Mouse (Mus musculus) limb, embryonic 15.5 days (tissue): ENCODE data around the gene Apoa2. TPM values are rescaled to one million over a fixed set of nuclear protein-coding genes. Genes with fewer than 3 reads are reported as not detected.

Source experiments
- ATAC-seq: fragments of 200-750 bp; cut with Nextera tagmentation; 2 replicates; pipeline ENCODE4 v1.8.0; 2017; ENCODE audit warnings: low read depth, moderate TSS enrichment; ENCODE audit not compliant: insufficient number of reproducible peaks, low FRiP score, low TSS enrichment
- H3K27ac ChIP-seq: fragments of 300-500 bp; sonication (generic); 2 replicates; pipeline ENCODE4 v1.5.1; 2015; ENCODE audit warnings: moderate library complexity, mild to moderate bottlenecking, inconsistent platforms
- H3K27me3 ChIP-seq: fragments of 300-500 bp; sonication (generic); 2 replicates; pipeline ENCODE4 v1.6.1; 2015; ENCODE audit warnings: inconsistent platforms
- H3K36me3 ChIP-seq: fragments of 300-500 bp; sonication (generic); 2 replicates; pipeline ENCODE4 v1.6.1; 2015; ENCODE audit warnings: inconsistent platforms
- H3K4me1 ChIP-seq: fragments of 300-500 bp; sonication (generic); 2 replicates; pipeline ENCODE4 v1.6.1; 2015; ENCODE audit warnings: inconsistent platforms
- H3K4me2 ChIP-seq: fragments of 300-500 bp; sonication (generic); 2 replicates; pipeline ENCODE4 v1.6.1; 2015; ENCODE audit warnings: mild to moderate bottlenecking, inconsistent platforms
- H3K4me3 ChIP-seq: fragments of 300-500 bp; sonication (generic); 2 replicates; pipeline ENCODE4 v1.5.1; 2015; ENCODE audit warnings: mild to moderate bottlenecking, inconsistent platforms
- H3K9ac ChIP-seq: fragments of 300-500 bp; sonication (generic); 2 replicates; pipeline ENCODE4 v1.6.1; 2015; ENCODE audit warnings: inconsistent platforms
- H3K9me3 ChIP-seq: fragments of 300-500 bp; sonication (generic); 2 replicates; pipeline ENCODE4 v1.6.1; 2016; ENCODE audit warnings: inconsistent platforms
- WGBS: fragments of 180-500 bp; shearing (Covaris S2); methylation state at CpG from one replicate; pipeline ENCODE4 v1.1.7; 2015; 5-methylcytosine and 5-hydroxymethylcytosine counted together
- polyA plus RNA-seq: library from polyadenylated mRNA; unstranded; fragments of >200 nt; fragmentation: Nextera tagmentation; extraction: Ambion mirVana; gene quantifications from 2 replicates; pipeline ENCODE4 v1.2.1, GENCODE M21; 2015

Gene Apoa2
- polyA plus RNA-seq, 1 experiment from 2014 or later: 17.5 TPM

DNA sequence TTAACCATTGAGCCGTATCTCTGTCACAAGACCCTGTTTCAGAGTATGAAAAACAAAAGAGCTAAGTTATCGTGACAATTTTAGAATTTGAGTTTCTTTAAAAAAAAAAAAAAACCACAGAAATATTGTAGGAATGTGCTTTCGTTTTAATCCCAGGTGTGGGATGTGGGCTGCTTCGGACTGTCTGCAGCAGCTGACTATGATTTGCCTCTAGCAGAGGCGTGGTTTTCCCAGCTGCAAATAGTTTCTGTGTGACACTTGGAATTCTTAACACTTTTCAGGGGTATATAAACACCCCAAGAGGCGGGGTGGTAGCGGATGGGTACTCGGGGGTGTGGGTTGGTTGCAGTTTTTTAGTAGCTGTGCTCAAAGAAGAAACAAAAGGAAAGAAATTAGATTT lies 20.5 kb downstream of the Apoa2 start:
- ATAC-seq: no peak
- Histone ChIP-seq H3K4me1 (peaks cover 43% of the 10 kb centered on the region), H3K9ac (no peak overlapping the region), H3K36me3 (peaks cover 42% of the 10 kb centered on the region), H3K27ac (no peak overlapping the region), H3K9me3 (no peaks in the 10 kb centered on the region), H3K27me3 (no peaks in the 10 kb centered on the region), H3K4me3 (no peak overlapping the region), H3K4me2 (0 out of 2 replicates have a peak overlapping the region, but pooled peaks have one; percentile 72)
- 67% methylated on average over 8 of the region's 8 CpGs for WGBS

GRCm38 (mm10) chr1:171246709-171247452 lies 22.0 kb downstream of the Apoa2 start:
- Histone ChIP-seq H3K27ac (peak overlapping the region; percentile 94), H3K9me3 (no peaks in the 10 kb centered on the region), H3K4me1 (peaks cover 58% of the 10 kb centered on the region), H3K27me3 (no peaks in the 10 kb centered on the region), H3K4me3 (peak overlapping the region; percentile 63), H3K4me2 (peak overlapping the region; percentile 72), H3K9ac (peak overlapping the region; percentile 64), H3K36me3 (peaks cover 28% of the 10 kb centered on the region)
- peak; percentile 90 for ATAC-seq
- under 1% methylated on average over 41 of the region's 41 CpGs for WGBS

GRCm38 (mm10) chr1:171247453-171247841 lies 22.6 kb downstream of the Apoa2 start:
- peak overlapping the region; percentile 94 for H3K27ac ChIP-seq

DNA sequence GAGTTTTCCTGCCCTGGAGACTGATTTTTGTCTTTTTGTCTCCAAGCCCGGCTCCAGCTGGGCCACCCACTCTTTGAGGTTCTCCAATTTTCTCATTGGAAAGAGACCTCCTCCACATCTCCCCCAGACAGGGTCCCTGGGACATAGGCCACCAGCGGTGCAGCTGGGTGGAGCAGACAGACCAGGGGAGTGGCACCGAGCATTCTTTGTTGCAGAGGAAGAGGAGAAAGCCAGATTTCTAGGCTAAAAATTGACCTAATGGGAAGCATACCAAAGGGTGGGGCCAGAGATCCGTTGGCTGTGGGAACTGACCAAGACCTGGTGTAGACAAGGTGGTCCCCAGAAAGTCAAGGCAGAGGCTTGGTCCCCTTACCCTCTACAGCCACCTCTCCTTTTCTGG lies 23.1 kb downstream of the Apoa2 start:
- no peak overlapping the region for H3K9ac ChIP-seq
- WGBS: 29% methylated on average over 4 of the region's 4 CpGs
- H3K4me3 ChIP-seq: peak overlapping the region; percentile 63
- ATAC-seq: no peak
- peaks cover 17% of the 10 kb centered on the region for H3K36me3 ChIP-seq
- no peaks in the 10 kb centered on the region for H3K9me3 ChIP-seq
- H3K27ac ChIP-seq: peak overlapping the region; percentile 94
- peak overlapping the region; percentile 58 for H3K4me2 ChIP-seq
- peaks cover 68% of the 10 kb centered on the region for H3K4me1 ChIP-seq
- no peaks in the 10 kb centered on the region for H3K27me3 ChIP-seq

More at GRCm38 (mm10) chr1:171247453-171247841, 22.6 kb downstream of the Apoa2 start:
- ATAC-seq: no peak
- Histone ChIP-seq H3K4me3 (peak overlapping the region; percentile 63), H3K9me3 (no peaks in the 10 kb centered on the region), H3K9ac (0 out of 2 replicates have a peak overlapping the region, but pooled peaks have one; percentile 14), H3K27me3 (no peaks in the 10 kb centered on the region), H3K4me1 (peaks cover 64% of the 10 kb centered on the region), H3K4me2 (peak overlapping the region; percentile 58), H3K36me3 (peaks cover 22% of the 10 kb centered on the region)
- WGBS: 10% methylated on average over 13 of the region's 13 CpGs

GRCm38 (mm10) chr1:171248386-171249226 lies 23.8 kb downstream of the Apoa2 start:
- ATAC-seq: no peak
- WGBS: 55% methylated on average over 3 of the region's 3 CpGs
- Histone ChIP-seq H3K4me3 (no peak overlapping the region), H3K4me1 (peaks cover 73% of the 10 kb centered on the region), H3K27ac (peak overlapping the region; percentile 94), H3K27me3 (no peaks in the 10 kb centered on the region), H3K9me3 (no peaks in the 10 kb centered on the region), H3K36me3 (peaks cover 11% of the 10 kb centered on the region), H3K4me2 (no peak overlapping the region), H3K9ac (no peak overlapping the region)

DNA sequence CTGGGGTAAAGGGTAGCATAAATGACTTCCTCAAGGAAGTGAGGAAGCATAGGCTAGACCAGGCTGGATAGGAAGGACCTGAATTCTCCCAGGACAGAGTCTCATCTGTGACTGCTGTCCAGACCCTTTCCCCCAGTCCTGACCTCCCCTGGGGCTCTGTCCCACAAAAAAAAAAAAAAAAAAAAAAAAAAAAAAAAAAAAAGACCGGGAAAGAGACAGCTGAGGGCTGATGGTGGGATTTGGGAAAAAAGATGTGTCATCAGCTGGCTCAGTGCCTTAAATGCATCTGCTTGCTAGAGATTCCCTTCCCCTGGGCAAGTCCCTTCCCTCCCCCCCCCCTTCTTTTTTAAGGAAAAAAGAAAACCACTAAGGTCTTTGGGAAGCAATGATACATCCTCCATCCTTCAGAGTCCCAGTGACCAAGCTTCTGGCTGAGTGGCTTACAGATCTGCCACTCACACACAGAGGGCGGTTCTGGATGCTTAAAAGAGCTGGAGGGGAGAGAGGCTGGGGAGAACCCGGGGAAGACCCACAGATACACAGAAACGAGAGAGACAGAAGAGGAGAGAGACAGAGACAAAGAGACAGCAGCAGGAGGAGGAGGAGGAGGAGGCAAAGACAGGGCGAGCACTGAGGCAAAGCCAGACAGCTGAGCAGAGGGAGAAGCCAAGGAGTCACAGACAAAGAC lies 25.2 kb downstream of the Apoa2 start, which contains the start of gene Adamts4:
TSS of gene Adamts4 (plus strand) at position 509 of the 688 bp plus-strand sequence.
- Histone ChIP-seq H3K9ac (peak within 1 kb of the TSS; percentile 29), H3K4me3 (peak within 1 kb of the TSS; percentile 41), H3K27me3 (no peaks in the 10 kb centered on the region), H3K9me3 (no peaks in the 10 kb centered on the region), H3K36me3 (peaks cover 18% of the 10 kb centered on the region), H3K4me2 (peak within 1 kb of the TSS; percentile 58), H3K27ac (peak within 1 kb of the TSS; percentile 91), H3K4me1 (peaks cover 72% of the 10 kb centered on the region)
- 12% methylated on average over 5 of the region's 5 CpGs for WGBS
- ATAC-seq: no peak

DNA sequence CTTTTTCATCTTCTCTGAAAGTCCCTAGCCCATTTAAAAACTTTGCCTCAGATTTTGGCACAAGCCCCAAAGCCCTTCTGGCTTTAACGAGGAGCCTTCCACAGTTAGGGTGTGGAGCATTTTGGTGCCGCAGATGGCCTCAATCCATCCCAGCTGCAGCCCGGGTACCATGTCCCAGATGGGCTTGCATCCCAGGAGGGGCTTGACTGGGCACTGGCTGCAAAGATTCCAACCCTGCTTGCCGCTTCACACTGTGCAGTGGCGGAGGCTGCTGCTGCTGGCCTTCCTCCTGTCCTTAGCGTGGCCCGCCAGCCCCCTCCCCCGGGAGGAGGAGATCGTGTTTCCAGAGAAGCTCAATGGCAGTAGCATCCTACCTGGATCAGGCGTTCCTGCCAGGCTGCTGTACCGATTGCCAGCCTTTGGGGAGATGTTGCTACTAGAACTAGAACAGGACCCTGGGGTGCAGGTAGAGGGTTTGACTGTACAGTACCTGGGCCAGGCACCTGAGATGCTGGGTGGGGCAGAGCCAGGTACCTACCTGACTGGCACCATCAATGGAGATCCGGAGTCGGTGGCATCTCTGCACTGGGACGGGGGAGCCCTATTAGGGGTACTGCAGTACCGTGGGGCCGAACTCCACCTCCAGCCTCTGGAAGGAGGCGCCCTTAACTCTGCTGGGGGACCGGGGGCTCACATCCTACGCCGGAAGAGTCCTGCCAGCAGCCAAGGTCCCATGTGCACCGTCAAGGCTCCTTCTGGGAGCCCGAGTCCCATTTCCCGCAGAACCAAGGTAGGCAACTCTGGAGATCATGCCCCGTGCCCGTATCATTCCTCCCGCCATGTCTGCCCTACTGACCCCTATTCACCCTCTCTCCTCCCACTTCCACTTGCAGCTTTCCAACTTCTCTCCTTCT lies 26.1 kb downstream of the Apoa2 start, which contains the start of gene Ndufs2:
TSS of gene Ndufs2 (minus strand) at position 709 of the 914 bp plus-strand sequence.
- Histone ChIP-seq H3K9ac (peak within 1 kb of the TSS; percentile 29), H3K27me3 (no peaks in the 10 kb centered on the region), H3K36me3 (peaks cover 18% of the 10 kb centered on the region), H3K27ac (peak within 1 kb of the TSS; percentile 91), H3K4me1 (peaks cover 65% of the 10 kb centered on the region), H3K4me3 (peak within 1 kb of the TSS; percentile 41), H3K9me3 (no peaks in the 10 kb centered on the region), H3K4me2 (peak within 1 kb of the TSS; percentile 58)
- 13% methylated on average over 26 of the region's 26 CpGs for WGBS
- peak; percentile 19; the same call in 1 of the 2 replicates for ATAC-seq

- peak; percentile 69 for ATAC-seq
- Histone ChIP-seq H3K4me3 (peak overlapping the region; percentile 41), H3K9me3 (no peaks in the 10 kb centered on the region), H3K9ac (peak overlapping the region; percentile 29), H3K4me2 (peak overlapping the region; percentile 58), H3K27me3 (no peaks in the 10 kb centered on the region), H3K4me1 (peaks cover 60% of the 10 kb centered on the region), H3K27ac (peak overlapping the region; percentile 91), H3K36me3 (peaks cover 25% of the 10 kb centered on the region)
- WGBS: 4% methylated on average over 13 of the region's 13 CpGs
Observed at GRCm38 (mm10) chr1:171251594-171252324, 26.9 kb downstream of the Apoa2 start.

DNA sequence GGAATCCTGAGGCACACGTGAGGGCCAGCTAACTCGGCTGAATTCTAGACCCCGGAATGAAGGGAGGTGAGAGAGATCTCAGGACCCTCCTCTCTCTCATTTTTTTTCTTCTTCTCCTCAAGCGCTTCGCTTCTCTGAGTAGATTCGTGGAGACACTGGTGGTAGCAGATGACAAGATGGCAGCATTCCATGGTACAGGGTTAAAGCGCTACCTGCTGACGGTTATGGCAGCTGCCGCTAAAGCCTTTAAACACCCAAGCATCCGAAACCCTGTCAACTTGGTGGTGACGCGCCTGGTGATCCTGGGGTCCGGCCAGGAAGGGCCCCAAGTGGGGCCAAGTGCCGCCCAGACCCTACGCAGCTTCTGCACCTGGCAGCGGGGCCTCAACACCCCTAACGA lies 27.6 kb downstream of the Apoa2 start:
- WGBS: 35% methylated on average over 17 of the region's 17 CpGs
- Histone ChIP-seq H3K9me3 (no peaks in the 10 kb centered on the region), H3K4me1 (peaks cover 58% of the 10 kb centered on the region), H3K36me3 (peaks cover 26% of the 10 kb centered on the region), H3K9ac (peak overlapping the region; percentile 23), H3K27me3 (no peaks in the 10 kb centered on the region), H3K4me2 (peak overlapping the region; percentile 58), H3K4me3 (peak overlapping the region; percentile 41), H3K27ac (peak overlapping the region; percentile 91)
- no peak for ATAC-seq

DNA sequence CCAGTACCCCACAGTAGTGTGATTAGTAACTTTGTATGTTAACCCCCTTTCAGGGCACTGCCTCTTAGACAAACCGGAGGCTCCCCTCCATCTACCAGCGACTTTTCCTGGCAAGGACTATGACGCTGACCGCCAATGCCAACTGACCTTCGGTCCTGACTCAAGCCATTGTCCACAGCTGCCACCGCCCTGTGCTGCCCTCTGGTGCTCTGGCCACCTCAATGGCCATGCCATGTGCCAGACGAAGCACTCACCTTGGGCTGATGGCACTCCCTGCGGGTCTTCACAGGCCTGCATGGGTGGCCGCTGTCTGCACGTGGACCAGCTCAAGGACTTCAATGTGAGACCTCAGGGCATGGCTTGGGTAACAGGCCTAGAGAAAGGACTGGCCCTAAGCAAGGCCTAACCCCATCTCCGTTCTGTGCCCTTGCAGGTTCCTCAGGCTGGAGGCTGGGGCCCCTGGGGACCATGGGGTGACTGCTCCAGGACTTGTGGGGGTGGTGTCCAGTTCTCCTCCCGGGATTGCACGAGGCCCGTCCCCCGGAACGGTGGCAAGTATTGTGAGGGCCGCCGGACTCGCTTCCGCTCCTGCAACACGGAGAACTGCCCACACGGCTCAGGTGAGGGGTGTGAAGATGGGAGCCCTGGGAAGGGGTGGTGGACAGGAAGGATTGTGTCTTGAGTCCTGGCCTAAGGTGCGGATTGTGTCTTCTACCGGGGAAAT lies 31.4 kb downstream of the Apoa2 start:
- Histone ChIP-seq H3K27me3 (no peaks in the 10 kb centered on the region), H3K9ac (no peak overlapping the region), H3K36me3 (peaks cover 50% of the 10 kb centered on the region), H3K4me1 (peaks cover 21% of the 10 kb centered on the region), H3K4me3 (no peak overlapping the region), H3K9me3 (no peaks in the 10 kb centered on the region), H3K27ac (no peak overlapping the region), H3K4me2 (no peak overlapping the region)
- WGBS: 89% methylated on average over 24 of the region's 24 CpGs
- no peak for ATAC-seq
